Mouse (Mus musculus) urinary bladder, adult 2 months (tissue): ENCODE measurements around the gene Mex3b. TPM values are rescaled to one million over a fixed set of nuclear protein-coding genes. Genes with fewer than 3 reads are reported as not detected.

Source experiments
- polyA plus RNA-seq: library from polyadenylated mRNA; depleted of rRNA; stranded (reverse); fragments of >200 nt; gene quantifications from 2 replicates; pipeline ENCODE4 v1.2.3, GENCODE M21; 2012; rRNA removed

Gene Mex3b
- polyA plus RNA-seq, 1 experiment, result 1.9 TPM

Other genes with a start within 250 kb of the Mex3b start
- 4.7 and 5.8 TPM in 2 replicates for gene Saxo2, start 218.8 kb upstream of the Mex3b start, polyA plus RNA-seq
- gene Efl1, start 218.7 kb upstream of the Mex3b start, polyA plus RNA-seq, result 7.5 and 8.7 TPM in 2 replicates